Mouse (Mus musculus) lung, embryonic 14.5 days (tissue): ENCODE results near the gene Fsd2. TPM values are rescaled to one million over a fixed set of nuclear protein-coding genes. Genes with fewer than 3 reads are reported as not detected.

Experiments used
- ATAC-seq: fragments of 200-750 bp; cut with Nextera tagmentation; 2 replicates; pipeline ENCODE4 v1.8.0; 2017; ENCODE audit warnings: mild to moderate bottlenecking, moderate TSS enrichment, moderate library complexity; ENCODE audit not compliant: insufficient read depth
- DNase-seq: peaks from one replicate; pipeline ENCODE4 v3.0.0-alpha.2; 2015
- H3K27ac ChIP-seq: fragments of 300-500 bp; sonication (generic); 2 replicates; pipeline ENCODE4 v1.5.1; 2014; ENCODE audit warnings: low read depth, mild to moderate bottlenecking, moderate library complexity
- H3K27me3 ChIP-seq: fragments of 300-500 bp; sonication (generic); 2 replicates; pipeline ENCODE4 v1.6.1; 2014; ENCODE audit warnings: low read length, control low read depth; ENCODE audit not compliant: insufficient read depth
- H3K36me3 ChIP-seq: fragments of 300-500 bp; sonication (generic); 2 replicates; pipeline ENCODE4 v1.6.1; 2014; ENCODE audit warnings: control low read depth; ENCODE audit not compliant: insufficient read depth
- H3K4me1 ChIP-seq: fragments of 300-500 bp; sonication (generic); 2 replicates; pipeline ENCODE4 v1.6.1; 2014; ENCODE audit warnings: antibody characterized with exemption, control low read depth; ENCODE audit not compliant: insufficient read depth
- H3K4me2 ChIP-seq: fragments of 300-500 bp; sonication (generic); 2 replicates; pipeline ENCODE4 v1.6.1; 2014; ENCODE audit warnings: mild to moderate bottlenecking
- H3K4me3 ChIP-seq: fragments of 300-500 bp; sonication (generic); 2 replicates; pipeline ENCODE4 v1.5.1; 2014; ENCODE audit warnings: low read depth, low read length
- H3K9ac ChIP-seq: fragments of 300-500 bp; sonication (generic); 2 replicates; pipeline ENCODE4 v1.6.1; 2014
- H3K9me3 ChIP-seq: fragments of 300-500 bp; sonication (generic); 2 replicates; pipeline ENCODE4 v1.6.1; 2016; ENCODE audit warnings: low read depth, low read length, control low read depth
- CTCF ChIP-seq: IDR thresholded peaks from 2 replicates; pipeline ENCODE4 v1.5.1; 2016; ENCODE audit warnings: antibody characterized with exemption, low read depth
- WGBS: fragments of 180-500 bp; shearing (Covaris S2); extraction: QIAGEN DNeasy Blood & Tissue Kit; methylation state at CpG from one replicate; pipeline ENCODE4 v1.1.7; 2014; 5-methylcytosine and 5-hydroxymethylcytosine counted together
- polyA plus RNA-seq: library from polyadenylated mRNA; unstranded; fragments of >200 nt; fragmentation: Nextera tagmentation; extraction: Ambion mirVana; gene quantifications from 2 replicates; pipeline ENCODE4 v1.2.1, GENCODE M21; 2014

Gene Fsd2
- polyA plus RNA-seq, 1 experiment from 2014 or later = 0.12 TPM

- no peak overlapping the region for H3K27ac ChIP-seq
- H3K36me3 ChIP-seq = no peaks in the 10 kb centered on the region
- no peak overlapping the region for H3K4me2 ChIP-seq
These were observed 652 bp upstream of the Fsd2 start for GRCm38 (mm10) chr7:81567396-81567795.

DNA sequence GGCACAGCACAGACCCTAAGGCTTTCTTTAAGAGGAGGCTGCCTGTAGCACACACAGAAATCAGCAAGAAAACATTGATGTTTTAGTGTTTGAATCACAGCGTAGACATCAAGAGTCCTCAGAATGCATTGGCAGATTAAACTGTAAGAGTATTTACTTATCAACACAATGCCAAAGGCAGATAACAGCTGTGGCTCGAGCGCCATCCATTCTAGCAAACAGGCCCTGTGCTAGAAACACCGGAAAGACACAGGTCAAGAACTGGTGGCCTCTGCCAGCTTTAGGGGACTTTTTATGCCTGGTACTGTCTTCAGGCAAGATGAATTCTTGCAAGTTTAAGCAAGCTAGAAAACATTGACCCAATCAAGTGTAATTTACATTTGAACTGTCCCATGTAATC is 412 bp downstream of the Fsd2 start:
- H3K27me3 ChIP-seq = no peaks in the 10 kb centered on the region
- H3K36me3 ChIP-seq = no peaks in the 10 kb centered on the region
- no peak overlapping the region for H3K9ac ChIP-seq
- H3K27ac ChIP-seq = no peak overlapping the region
- H3K9me3 ChIP-seq = no peaks in the 10 kb centered on the region
- DNase-seq = no peak
- no peak for ATAC-seq
- no peak overlapping the region for H3K4me3 ChIP-seq
- WGBS = 60% methylated on average over 4 of the region's 4 CpGs
- 0 out of 2 replicates have a peak, but pooled peaks cover under 1% of the 10 kb centered on the region for H3K4me1 ChIP-seq
- no peak for TF ChIP-seq CTCF
- H3K4me2 ChIP-seq = no peak overlapping the region

More at GRCm38 (mm10) chr7:81567396-81567795, 652 bp upstream of the Fsd2 start:
- DNase-seq (no peak), ATAC-seq (no peak)
- Histone ChIP-seq H3K4me3 (no peak overlapping the region), H3K4me1 (0 out of 2 replicates have a peak, but pooled peaks cover 4% of the 10 kb centered on the region), H3K27me3 (no peaks in the 10 kb centered on the region), H3K9ac (no peak overlapping the region), H3K9me3 (no peaks in the 10 kb centered on the region)
- 87% methylated on average over 5 of the region's 5 CpGs for WGBS
- TF ChIP-seq CTCF = no peak

DNA sequence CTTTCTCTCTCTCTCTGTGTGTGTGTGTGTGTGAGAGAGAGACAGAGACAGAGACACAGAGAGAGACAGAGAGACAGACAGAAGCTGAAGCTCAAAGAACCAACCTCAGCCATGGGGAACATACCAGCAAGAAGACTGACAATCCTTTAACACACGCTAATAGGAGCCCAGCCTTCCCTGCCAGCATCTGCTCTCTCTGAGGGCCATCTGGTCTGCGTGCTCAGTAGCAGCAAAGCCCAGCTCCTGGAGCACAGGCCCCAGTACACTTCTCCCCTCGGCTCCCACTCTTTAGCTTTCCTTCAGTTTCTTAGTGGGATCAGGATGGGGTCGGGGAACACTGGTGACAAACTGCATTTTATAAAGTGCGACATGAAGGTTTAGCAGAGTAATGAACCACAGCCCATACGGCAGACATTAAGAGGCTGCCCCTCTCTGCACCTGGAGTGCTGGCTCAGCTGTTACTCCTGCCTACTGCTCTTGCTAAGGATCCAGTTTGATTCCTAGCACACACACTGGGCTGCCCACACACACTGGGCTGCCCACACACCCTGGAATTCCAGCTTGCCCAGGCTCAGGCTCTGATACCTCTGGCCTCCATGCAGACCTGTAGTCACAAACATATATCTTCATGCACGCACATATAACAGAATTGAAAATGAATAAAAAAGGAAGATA is 1.2 kb downstream of the Fsd2 start:
- 43% methylated on average over 7 of the region's 7 CpGs for WGBS
- Histone ChIP-seq H3K9me3 (no peaks in the 10 kb centered on the region), H3K9ac (no peak overlapping the region), H3K4me3 (no peak overlapping the region), H3K4me2 (no peak overlapping the region), H3K36me3 (no peaks in the 10 kb centered on the region), H3K4me1 (peaks cover 8% of the 10 kb centered on the region), H3K27me3 (no peaks in the 10 kb centered on the region), H3K27ac (no peak overlapping the region)
- DNase-seq (no peak), ATAC-seq (no peak)
- no peak for TF ChIP-seq CTCF

DNA sequence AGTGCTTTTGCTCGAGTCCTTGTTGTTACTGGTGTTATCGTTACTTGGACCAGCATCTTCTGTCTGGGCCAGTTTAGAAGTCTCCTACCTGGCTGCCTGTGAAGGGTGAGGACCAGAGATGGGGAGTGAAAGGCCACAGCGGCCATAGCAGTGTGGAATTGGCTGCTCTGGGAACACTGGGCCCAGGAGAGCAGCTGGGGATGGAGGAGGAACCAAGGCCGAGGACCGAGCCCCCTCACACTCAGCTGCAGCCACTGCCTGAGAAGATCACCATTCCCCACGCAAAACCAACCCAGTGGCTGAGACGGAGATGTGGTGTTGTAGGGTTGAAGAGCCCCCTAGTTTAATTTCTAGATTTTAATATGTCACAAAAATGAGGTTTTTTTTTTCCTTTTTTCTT is 2.0 kb downstream of the Fsd2 start:
- 76% methylated on average over 7 of the region's 7 CpGs for WGBS
- Histone ChIP-seq H3K9ac (no peak overlapping the region), H3K4me2 (no peak overlapping the region), H3K27me3 (no peaks in the 10 kb centered on the region), H3K4me1 (peaks cover 15% of the 10 kb centered on the region), H3K4me3 (no peak overlapping the region), H3K27ac (no peak overlapping the region), H3K36me3 (no peaks in the 10 kb centered on the region), H3K9me3 (no peaks in the 10 kb centered on the region)
- TF ChIP-seq CTCF = no peak
- no peak for ATAC-seq
- no peak for DNase-seq

DNA sequence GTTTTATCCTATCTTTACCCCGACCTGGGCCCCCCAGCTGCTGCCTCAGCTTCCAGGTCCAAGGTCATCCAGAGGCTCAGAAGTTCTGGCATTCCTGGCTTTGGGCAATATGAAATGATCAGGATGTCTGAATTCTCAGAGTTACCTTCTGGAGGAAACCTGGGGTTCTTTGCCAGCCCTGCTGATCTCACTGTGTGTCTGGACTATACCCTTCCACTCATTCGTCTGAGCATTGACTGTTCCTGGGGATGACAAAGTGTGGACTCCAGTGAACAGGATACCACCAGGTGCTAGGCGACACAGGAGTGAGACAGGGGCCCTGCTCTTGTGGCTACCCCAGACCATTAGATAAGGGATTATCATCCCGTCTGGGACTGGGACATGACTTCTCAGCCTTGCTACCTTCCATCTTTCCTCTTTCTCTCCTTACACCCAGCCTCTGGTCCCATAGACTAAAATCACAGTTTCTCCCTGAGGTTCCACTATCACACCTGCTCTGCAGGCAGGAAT is 3.2 kb downstream of the Fsd2 start:
- DNase-seq (no peak), ATAC-seq (no peak)
- Histone ChIP-seq H3K9ac (no peak overlapping the region), H3K27ac (no peak overlapping the region), H3K4me3 (no peak overlapping the region), H3K27me3 (no peaks in the 10 kb centered on the region), H3K4me1 (peaks cover 15% of the 10 kb centered on the region), H3K4me2 (no peak overlapping the region), H3K36me3 (no peaks in the 10 kb centered on the region), H3K9me3 (no peaks in the 10 kb centered on the region)
- no peak for TF ChIP-seq CTCF
- 70% methylated on average over 4 of the region's 4 CpGs for WGBS

DNA sequence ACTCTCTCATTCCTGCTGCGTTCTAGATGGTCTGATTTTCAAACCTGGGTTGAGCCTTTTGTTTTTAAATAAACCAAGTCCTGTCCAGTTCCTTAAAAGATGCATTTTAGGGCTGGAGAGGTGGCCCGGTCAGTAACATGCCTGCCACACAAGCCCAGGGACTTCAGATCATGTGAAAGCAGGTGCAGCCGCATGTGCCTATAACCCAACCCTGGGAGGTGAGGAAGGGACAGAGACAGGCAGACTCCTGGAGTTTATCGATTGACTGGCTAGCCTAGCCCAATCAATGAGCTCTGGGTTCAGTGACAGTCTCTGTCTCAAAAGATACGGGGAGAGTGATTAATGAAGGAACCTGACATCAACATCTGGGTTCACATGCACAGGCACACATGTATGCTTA is 5.5 kb downstream of the Fsd2 start:
- Histone ChIP-seq H3K4me3 (no peak overlapping the region), H3K9me3 (no peaks in the 10 kb centered on the region), H3K4me2 (no peak overlapping the region), H3K4me1 (peaks cover 15% of the 10 kb centered on the region), H3K27me3 (no peaks in the 10 kb centered on the region), H3K9ac (no peak overlapping the region), H3K36me3 (no peaks in the 10 kb centered on the region), H3K27ac (no peak overlapping the region)
- ATAC-seq (no peak), DNase-seq (no peak)
- 64% methylated on average over 5 of the region's 5 CpGs for WGBS
- TF ChIP-seq CTCF = no peak

DNA sequence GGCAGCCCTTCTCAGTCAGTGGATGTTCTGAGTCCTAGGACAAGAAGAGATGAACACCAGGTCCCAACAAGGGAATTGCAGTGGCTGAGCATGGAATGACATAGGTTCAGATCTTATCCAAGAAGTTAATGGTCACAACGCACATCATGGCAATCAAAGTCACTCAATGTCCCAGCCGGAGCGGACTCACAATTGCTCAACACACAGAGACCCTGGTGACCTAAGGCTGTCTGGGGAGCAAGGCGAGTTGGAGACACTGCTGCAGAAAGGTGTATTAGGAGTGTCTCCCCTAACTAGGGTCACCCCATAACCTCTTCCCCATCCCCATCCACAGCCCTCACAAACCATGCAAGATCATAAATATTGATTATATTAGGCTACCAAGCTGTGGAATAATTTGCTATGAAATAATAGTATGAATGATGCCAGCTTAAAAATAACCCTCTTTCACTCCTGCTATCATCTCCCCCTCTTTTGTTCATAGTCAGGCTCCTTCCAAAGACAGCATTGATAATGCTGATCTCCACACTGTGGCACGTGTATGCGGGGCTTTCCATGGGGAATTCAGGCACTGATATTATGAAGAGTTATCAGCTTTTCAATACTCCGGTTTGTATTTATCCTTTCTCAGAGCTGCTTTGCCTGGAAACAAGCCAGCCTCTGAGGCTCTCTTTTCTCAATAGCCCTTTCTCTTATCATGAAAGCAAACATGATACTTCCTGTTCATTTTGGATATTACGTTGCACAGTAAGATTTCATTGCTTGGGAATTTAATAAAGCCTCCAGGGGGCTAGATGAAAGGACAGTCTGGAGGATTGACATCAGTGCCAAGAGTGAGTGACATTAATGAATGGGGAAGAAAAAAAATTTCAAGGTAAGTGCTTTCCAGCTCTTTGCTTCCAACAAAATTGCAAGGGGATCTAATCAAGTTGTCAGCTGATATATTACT is 6.4 kb downstream of the Fsd2 start:
- Histone ChIP-seq H3K9ac (no peak overlapping the region), H3K27me3 (no peaks in the 10 kb centered on the region), H3K4me3 (no peak overlapping the region), H3K27ac (no peak overlapping the region), H3K36me3 (no peaks in the 10 kb centered on the region), H3K4me1 (peaks cover 15% of the 10 kb centered on the region), H3K9me3 (no peaks in the 10 kb centered on the region), H3K4me2 (no peak overlapping the region)
- ATAC-seq (no peak), DNase-seq (peak; percentile 71)
- TF ChIP-seq CTCF = no peak
- 34% methylated on average over 8 of the region's 8 CpGs for WGBS
